Mouse (Mus musculus) kidney, embryonic 14.5 days (tissue): Measurements from ENCODE around the gene Sgcb. TPM values are rescaled to one million over a fixed set of nuclear protein-coding genes. Genes with fewer than 3 reads are reported as not detected.

Experiments
- ATAC-seq: fragments of 200-750 bp; cut with Nextera tagmentation; 2 replicates; pipeline ENCODE4 v1.8.0; 2017; ENCODE audit warnings: moderate number of reproducible peaks, mild to moderate bottlenecking, moderate TSS enrichment, moderate library complexity; ENCODE audit not compliant: low FRiP score, low TSS enrichment
- H3K27ac ChIP-seq: fragments of 300-500 bp; sonication (generic); 2 replicates; pipeline ENCODE4 v1.5.1; 2014; ENCODE audit warnings: low read depth, mild to moderate bottlenecking, low read length, moderate library complexity, mixed read lengths
- H3K27me3 ChIP-seq: fragments of 300-500 bp; sonication (generic); 2 replicates; pipeline ENCODE4 v1.6.1; 2014; ENCODE audit warnings: mild to moderate bottlenecking, low read length; ENCODE audit not compliant: control insufficient read depth, insufficient read depth
- H3K36me3 ChIP-seq: fragments of 300-500 bp; sonication (generic); 2 replicates; pipeline ENCODE4 v1.6.1; 2014; ENCODE audit warnings: low read length, mixed read lengths; ENCODE audit not compliant: control insufficient read depth, insufficient read depth
- H3K4me1 ChIP-seq: fragments of 300-500 bp; sonication (generic); 2 replicates; pipeline ENCODE4 v1.6.1; 2014; ENCODE audit warnings: low read length, mixed read lengths; ENCODE audit not compliant: control insufficient read depth, insufficient read depth
- H3K4me2 ChIP-seq: fragments of 300-500 bp; sonication (generic); replicated peaks from 2 replicates; pipeline ENCODE4 v1.6.1; 2014; ENCODE audit warnings: low read depth, mild to moderate bottlenecking, low read length
- H3K4me3 ChIP-seq: fragments of 300-500 bp; sonication (generic); 2 replicates; pipeline ENCODE4 v1.5.1; 2014; ENCODE audit warnings: mild to moderate bottlenecking, low read length
- H3K9ac ChIP-seq: fragments of 300-500 bp; sonication (generic); 2 replicates; pipeline ENCODE4 v1.6.1; 2014; ENCODE audit warnings: low read depth, mild to moderate bottlenecking, low read length, moderate library complexity
- H3K9me3 ChIP-seq: fragments of 300-500 bp; sonication (generic); 2 replicates; pipeline ENCODE4 v1.6.1; 2016; ENCODE audit warnings: low read length; ENCODE audit not compliant: control insufficient read depth
- WGBS: fragments of 180-500 bp; shearing (Covaris S2); extraction: QIAGEN DNeasy Blood & Tissue Kit; methylation state at CpG from one replicate; pipeline ENCODE4 v1.1.7; 2014; 5-methylcytosine and 5-hydroxymethylcytosine counted together
- polyA plus RNA-seq: library from polyadenylated mRNA; unstranded; fragments of >200 nt; fragmentation: Nextera tagmentation; extraction: Ambion mirVana; gene quantifications from 2 replicates; pipeline ENCODE4 v1.2.1, GENCODE M21; 2014

The Sgcb gene
- polyA plus RNA-seq, 1 experiment from 2014 or later: 23.2 TPM

DNA sequence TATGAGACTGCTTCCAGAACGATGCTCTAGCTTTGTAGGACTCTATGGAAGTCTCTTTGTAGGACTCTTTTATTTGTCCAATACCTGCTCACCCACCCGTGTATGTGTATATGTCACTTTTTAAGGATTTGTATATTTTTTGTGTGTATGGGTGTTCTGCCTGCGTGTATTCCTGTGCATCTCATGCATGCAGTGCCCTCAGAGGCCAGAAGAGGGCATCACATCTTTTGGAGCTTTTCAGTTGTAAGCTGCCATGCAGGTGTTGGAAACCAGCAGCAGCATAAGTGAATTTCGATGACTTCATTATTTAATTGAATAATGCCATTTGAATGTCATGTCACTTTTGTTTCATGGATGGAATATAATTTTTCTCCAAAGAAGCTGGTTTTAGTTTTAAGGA is 5.5 kb downstream of the Sgcb start:
- H3K4me1 ChIP-seq: no peaks in the 10 kb centered on the region
- no peak for ATAC-seq
- H3K4me2 ChIP-seq: no peak overlapping the region
- no peak overlapping the region for H3K27ac ChIP-seq
- H3K9ac ChIP-seq: no peak overlapping the region
- H3K36me3 ChIP-seq: peaks cover 2% of the 10 kb centered on the region; the same call in 1 of the 2 replicates
- no peaks in the 10 kb centered on the region for H3K27me3 ChIP-seq
- no peak overlapping the region for H3K4me3 ChIP-seq
- H3K9me3 ChIP-seq: no peaks in the 10 kb centered on the region
- 91% methylated on average over 4 of the region's 4 CpGs for WGBS

GRCm38 (mm10) chr5:73641058-73641457 is 6.5 kb downstream of the Sgcb start:
- Histone ChIP-seq H3K36me3 (peaks cover 2% of the 10 kb centered on the region; the same call in 1 of the 2 replicates), H3K4me2 (no peak overlapping the region), H3K4me3 (no peak overlapping the region), H3K27me3 (no peaks in the 10 kb centered on the region), H3K4me1 (no peaks in the 10 kb centered on the region), H3K9ac (no peak overlapping the region), H3K27ac (no peak overlapping the region), H3K9me3 (no peaks in the 10 kb centered on the region)
- ATAC-seq: no peak
- WGBS: 91% methylated on average over 3 of the region's 3 CpGs

DNA sequence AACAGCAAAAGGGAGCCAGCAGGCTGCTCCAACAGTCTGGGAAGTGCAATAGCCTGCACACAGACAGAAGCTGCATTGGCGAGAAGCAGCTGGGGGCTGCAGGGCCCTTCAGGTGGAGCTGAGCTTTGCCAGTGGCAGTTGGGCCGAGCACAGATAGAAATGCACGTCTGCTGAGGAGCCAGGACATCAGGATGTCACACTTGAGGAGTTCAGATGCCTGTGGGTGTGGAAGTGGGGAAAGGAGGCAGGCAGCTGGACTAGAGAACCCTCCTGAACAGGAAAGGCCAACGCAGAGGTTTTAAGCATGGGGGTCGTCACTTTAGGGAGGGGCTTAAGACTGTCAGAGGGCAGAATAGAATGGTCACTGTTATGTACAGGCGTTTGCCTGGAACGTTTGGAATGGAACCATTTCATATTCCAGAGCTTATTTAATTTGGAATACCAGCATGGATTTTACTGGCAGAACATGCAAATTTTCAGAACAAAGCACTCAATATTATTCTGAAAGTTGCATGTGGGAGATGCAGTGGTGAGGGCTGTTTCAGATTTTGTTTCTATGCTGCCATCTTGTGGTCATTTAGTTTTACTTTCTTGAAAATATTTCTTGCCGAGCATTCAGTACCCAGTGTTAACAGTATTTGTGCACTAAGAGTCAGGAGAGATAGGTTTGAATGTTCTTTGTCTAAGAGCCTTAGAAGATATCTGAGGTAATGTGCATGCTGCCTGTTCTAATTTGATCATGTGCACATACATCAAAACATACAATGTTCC is 10.1 kb downstream of the Sgcb start:
- ATAC-seq: peak; percentile 64
- no peak overlapping the region for H3K27ac ChIP-seq
- WGBS: 43% methylated on average over 8 of the region's 8 CpGs
- no peak overlapping the region for H3K4me3 ChIP-seq
- peaks cover 18% of the 10 kb centered on the region for H3K36me3 ChIP-seq
- H3K9me3 ChIP-seq: peaks cover 2% of the 10 kb centered on the region; the same call in 1 of the 2 replicates
- no peak overlapping the region for H3K4me2 ChIP-seq
- H3K4me1 ChIP-seq: no peaks in the 10 kb centered on the region
- no peak overlapping the region for H3K9ac ChIP-seq
- H3K27me3 ChIP-seq: no peaks in the 10 kb centered on the region

DNA sequence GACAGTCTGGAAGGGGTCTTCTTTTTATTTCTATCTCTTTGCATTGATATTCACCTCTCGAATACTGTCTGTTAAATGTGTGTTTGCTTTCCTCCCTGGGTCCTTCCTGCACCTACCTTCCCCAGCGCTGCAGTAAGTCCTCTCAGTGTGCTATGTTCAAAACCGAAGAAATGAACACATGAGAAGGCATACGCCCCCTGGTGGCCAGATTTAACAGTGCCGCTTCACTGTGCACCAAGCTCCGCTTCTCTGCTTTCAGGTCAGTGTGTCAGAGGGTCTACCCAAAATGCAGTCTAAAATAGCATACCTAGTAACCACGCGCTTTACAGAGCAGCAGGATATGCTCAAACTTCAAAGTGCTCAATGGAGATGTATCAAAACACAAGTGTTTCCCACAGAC is 14.4 kb downstream of the Sgcb start:
- Histone ChIP-seq H3K36me3 (peaks cover 16% of the 10 kb centered on the region), H3K4me2 (no peak overlapping the region), H3K27me3 (no peaks in the 10 kb centered on the region), H3K9me3 (peaks cover 2% of the 10 kb centered on the region; the same call in 1 of the 2 replicates), H3K27ac (no peak overlapping the region), H3K4me3 (no peak overlapping the region), H3K4me1 (no peaks in the 10 kb centered on the region), H3K9ac (no peak overlapping the region)
- WGBS: 66% methylated on average over 8 of the region's 8 CpGs
- ATAC-seq: 0 out of 2 replicates have a peak, but pooled peaks have one; percentile 22

DNA sequence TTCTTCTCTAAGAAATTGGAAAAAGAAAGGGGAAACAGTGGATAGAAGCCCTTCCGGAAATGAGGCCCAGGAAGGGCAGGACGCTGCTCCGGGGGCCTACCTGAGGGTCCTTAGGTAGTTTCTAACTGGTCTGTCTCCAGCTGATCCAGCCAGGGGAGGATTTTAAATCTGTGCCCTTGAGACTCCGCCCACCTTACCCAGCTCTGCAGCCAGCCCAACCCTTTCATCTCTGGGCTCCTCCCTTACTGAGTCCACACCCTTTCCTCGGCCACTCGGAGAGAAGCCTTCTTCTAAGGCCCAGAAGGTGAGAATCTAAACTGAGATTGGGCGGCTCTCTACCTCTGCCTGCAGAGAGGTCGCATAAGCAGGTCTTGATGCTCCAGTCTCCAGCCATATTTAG is 15.3 kb downstream of the Sgcb start, which contains the start of gene Lrrc66:
TSS of gene Lrrc66 (minus strand) at position 236 of the 400 bp plus-strand sequence.
- peaks cover 16% of the 10 kb centered on the region for H3K36me3 ChIP-seq
- no peak within 1 kb of the TSS for H3K4me3 ChIP-seq
- WGBS: 72% methylated on average over 8 of the region's 8 CpGs
- H3K9me3 ChIP-seq: peaks cover 2% of the 10 kb centered on the region; the same call in 1 of the 2 replicates
- no peak within 1 kb of the TSS for H3K4me2 ChIP-seq
- no peak within 1 kb of the TSS for H3K9ac ChIP-seq
- no peaks in the 10 kb centered on the region for H3K27me3 ChIP-seq
- no peaks in the 10 kb centered on the region for H3K4me1 ChIP-seq
- no peak for ATAC-seq
- no peak within 1 kb of the TSS for H3K27ac ChIP-seq

DNA sequence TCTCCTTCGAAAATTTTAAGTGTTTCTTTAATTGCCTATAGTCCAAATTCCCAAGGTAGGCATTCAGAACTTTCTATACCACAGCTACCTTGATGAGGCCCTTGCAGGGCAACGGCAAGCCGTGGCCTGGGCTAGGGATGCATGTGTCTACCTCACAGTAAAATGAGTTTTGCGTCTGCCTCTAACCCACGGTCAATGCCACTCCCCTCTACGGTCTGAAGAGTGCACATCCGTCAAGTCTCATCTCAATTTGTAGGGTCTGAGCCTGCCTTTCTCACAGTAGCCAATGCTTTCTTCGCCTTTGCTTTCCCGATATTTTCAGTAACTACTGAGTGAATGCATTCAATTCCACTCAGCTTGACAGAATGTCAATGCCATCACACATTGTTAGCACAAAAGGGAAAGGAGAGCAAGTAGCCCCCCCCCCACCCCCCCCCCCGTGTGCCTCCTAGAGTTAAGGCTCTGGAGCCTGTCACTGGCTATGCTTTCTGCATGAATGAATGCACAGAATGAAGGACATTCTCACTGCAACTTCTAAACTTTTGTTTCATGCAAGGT is 16.5 kb downstream of the Sgcb start:
- 77% methylated on average over 10 of the region's 10 CpGs for WGBS
- Histone ChIP-seq H3K36me3 (peaks cover 16% of the 10 kb centered on the region), H3K4me1 (no peaks in the 10 kb centered on the region), H3K4me2 (no peak overlapping the region), H3K9ac (no peak overlapping the region), H3K27me3 (no peaks in the 10 kb centered on the region), H3K27ac (no peak overlapping the region), H3K9me3 (peaks cover 2% of the 10 kb centered on the region; the same call in 1 of the 2 replicates), H3K4me3 (no peak overlapping the region)
- ATAC-seq: no peak

GRCm38 (mm10) chr5:73630141-73630540 is 17.4 kb downstream of the Sgcb start:
- Histone ChIP-seq H3K4me1 (no peaks in the 10 kb centered on the region), H3K36me3 (peaks cover 10% of the 10 kb centered on the region), H3K4me2 (no peak overlapping the region), H3K27ac (no peak overlapping the region), H3K4me3 (no peak overlapping the region), H3K27me3 (no peaks in the 10 kb centered on the region), H3K9ac (no peak overlapping the region), H3K9me3 (peaks cover 2% of the 10 kb centered on the region; the same call in 1 of the 2 replicates)
- 81% methylated on average over 5 of the region's 5 CpGs for WGBS
- ATAC-seq: no peak

DNA sequence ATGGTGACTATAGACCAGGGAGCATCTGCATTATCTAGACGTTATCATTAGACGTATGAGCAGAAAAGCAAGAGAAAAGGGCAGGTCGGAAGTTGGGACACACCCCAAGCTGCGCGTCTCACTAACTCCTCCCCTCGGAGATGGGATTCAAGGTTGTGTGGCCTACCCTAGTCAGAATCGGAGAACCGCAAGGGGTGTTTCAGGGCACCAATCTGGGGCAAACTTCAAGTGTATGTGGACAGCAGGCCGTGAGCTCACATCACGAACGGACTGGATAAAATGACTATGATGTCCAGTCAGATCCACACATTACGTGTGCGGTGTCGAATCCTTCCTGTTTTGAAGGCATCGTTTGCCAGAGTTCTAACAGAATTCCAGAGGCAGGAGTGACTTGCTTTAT is 19.6 kb downstream of the Sgcb start:
- 80% methylated on average over 15 of the region's 15 CpGs for WGBS
- no peak for ATAC-seq
- no peak overlapping the region for H3K4me3 ChIP-seq
- H3K27ac ChIP-seq: no peak overlapping the region
- no peaks in the 10 kb centered on the region for H3K4me1 ChIP-seq
- H3K9ac ChIP-seq: no peak overlapping the region
- H3K36me3 ChIP-seq: no peaks in the 10 kb centered on the region
- no peaks in the 10 kb centered on the region for H3K27me3 ChIP-seq
- H3K9me3 ChIP-seq: no peaks in the 10 kb centered on the region
- H3K4me2 ChIP-seq: no peak overlapping the region

- Histone ChIP-seq H3K27me3 (no peaks in the 10 kb centered on the region), H3K4me2 (no peak overlapping the region), H3K9me3 (no peaks in the 10 kb centered on the region), H3K36me3 (no peaks in the 10 kb centered on the region), H3K9ac (no peak overlapping the region), H3K27ac (no peak overlapping the region), H3K4me1 (no peaks in the 10 kb centered on the region), H3K4me3 (no peak overlapping the region)
- ATAC-seq: no peak
- 62% methylated on average over 4 of the region's 4 CpGs for WGBS
These were observed 20.0 kb downstream of the Sgcb start for GRCm38 (mm10) chr5:73627559-73627958.
